Mouse (Mus musculus): ENCODE measurements around the gene Atad1.
"Not testable (repeated sequence)": the region's sequence is repeated elsewhere in the genome, so short reads cannot be mapped to it uniquely, and the experiment has no call there.

- TF ChIP-seq CTCF (IDR thresholded peaks at IDR 0.05; ENCODE audit: low read depth, low read length); POLR2A (IDR thresholded peaks at IDR 0.05; ENCODE audit: borderline replicate concordance, low read depth, low read length): not testable (repeated sequence)
Observed at GRCm38 (mm10) chr19:32688227-32688626, 51.4 kb downstream of the Atad1 start.

All from bone marrow macrophage, adult 2 months (primary cell).